ENCODE assay signal across 9 mouse cellular contexts in the genomic region with DNA sequence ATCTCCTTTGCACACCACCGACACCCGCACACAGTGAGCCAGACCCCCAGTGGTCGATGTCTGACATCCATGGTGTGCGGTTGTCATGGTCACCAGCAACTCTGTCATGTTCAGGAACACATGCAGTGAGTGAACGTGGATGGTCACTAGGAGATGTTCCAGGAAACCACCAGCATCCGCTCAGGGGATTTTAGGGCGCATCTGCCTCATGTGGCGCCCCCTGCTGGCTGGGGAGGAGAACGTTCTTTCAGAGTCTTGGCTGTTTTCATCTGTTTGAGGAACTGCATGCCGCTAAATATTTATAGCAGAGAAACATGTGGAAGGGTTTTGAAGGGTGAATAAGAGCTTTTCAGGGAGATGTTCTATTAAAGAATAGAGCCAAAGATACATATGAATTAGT.
DNase-seq lines count a peak whose midpoint lies in the region; ATAC-seq and TF ChIP-seq lines count a peak whose summit lies in the region.
"Had no signal": no experiment of that assay in that cellular context is flagged by ENCODE, and none has a peak within 500 bp of the region (broad histone marks: within the 10 kb centered on the region; RNA-seq: fewer than 3 reads in every experiment).

No protein-coding gene starts in this region.

- no peak overlapping the region for H3K9ac ChIP-seq in heart, postnatal 0 days (replicated peaks; ENCODE audit: low read depth, low read length)
- H3K9ac ChIP-seq in neural tube, embryonic 15.5 days (replicated peaks) = no peak overlapping the region
- H3K9ac ChIP-seq: limb, embryonic 12.5 days had no signal

- peak; percentile 38 for TF ChIP-seq CTCF in heart, postnatal 0 days (IDR thresholded peaks at IDR 0.05; ENCODE audit: low read depth)
- peak; percentile 57; the same call in 1 of the 2 replicates for TF ChIP-seq CTCF in small intestine, adult 2 months (IDR thresholded peaks at IDR 0.05; ENCODE audit: extremely low read depth, insufficient read length, insufficient replicate concordance, low read depth, low read length)

- no peak for DNase-seq in heart, postnatal 0 days (ENCODE audit: low spot score)
- no peak for DNase-seq in heart, postnatal 25 days (ENCODE audit: low spot score)
- DNase-seq in neural tube, embryonic 10.5 days (ENCODE audit: extremely low spot score, low spot score) = peak; percentile 41
- peak; percentile 68 to 70 for DNase-seq in cerebellum, postnatal 10 days
- no peak for DNase-seq in layer of hippocampus, adult 9-11 months

- H3K27ac ChIP-seq in heart, postnatal 0 days (ENCODE audit: low read depth) = no peak overlapping the region
- no peak overlapping the region for H3K27ac ChIP-seq in neural tube, embryonic 15.5 days (replicated peaks)
- H3K27ac ChIP-seq in small intestine, adult 2 months (ENCODE audit: insufficient read depth, low read depth, low read length) = no peak overlapping the region
- H3K27ac ChIP-seq: limb, embryonic 12.5 days had no signal

- peaks cover 50% of the 10 kb centered on the region for H3K27me3 ChIP-seq in heart, postnatal 0 days (ENCODE audit: control insufficient read depth, insufficient read depth, low read length)
- no peaks in the 10 kb centered on the region; the same call in 1 of the 2 replicates for H3K27me3 ChIP-seq in neural tube, embryonic 15.5 days (replicated peaks)
- no peaks in the 10 kb centered on the region; the same call in 1 of the 2 replicates for H3K27me3 ChIP-seq in small intestine, adult 2 months (ENCODE audit: control insufficient read depth, insufficient read depth, low read length)

- no peaks in the 10 kb centered on the region for H3K36me3 ChIP-seq in heart, postnatal 0 days (replicated peaks; ENCODE audit: control insufficient read depth, insufficient read depth, low read length)
- H3K36me3 ChIP-seq in neural tube, embryonic 15.5 days = no peaks in the 10 kb centered on the region
- H3K36me3 ChIP-seq in small intestine, adult 2 months (ENCODE audit: control insufficient read depth, insufficient read depth, low read length) = no peaks in the 10 kb centered on the region
- H3K36me3 ChIP-seq: limb, embryonic 12.5 days had no signal

- 46% methylated on average over 10 of the region's 10 CpGs for WGBS in heart, postnatal 0 days
- 62% methylated on average over 10 of the region's 10 CpGs for WGBS in neural tube, embryonic 15.5 days
- 53% methylated on average over 10 of the region's 10 CpGs for WGBS in small intestine, adult 2 months

- H3K4me1 ChIP-seq in heart, postnatal 0 days (ENCODE audit: control insufficient read depth, insufficient read depth) = no peaks in the 10 kb centered on the region
- peaks cover 24% of the 10 kb centered on the region for H3K4me1 ChIP-seq in neural tube, embryonic 15.5 days
- H3K4me1 ChIP-seq in small intestine, adult 2 months (ENCODE audit: control insufficient read depth, insufficient read depth, insufficient read length, low read length) = 0 out of 2 replicates have a peak, but pooled peaks cover 3% of the 10 kb centered on the region

- no peak for TF ChIP-seq POLR2A in small intestine, adult 2 months (IDR thresholded peaks at IDR 0.05; ENCODE audit: low read depth, low read length)

- ATAC-seq in heart, postnatal 0 days (ENCODE audit: insufficient read depth, low read depth) = no peak
- ATAC-seq in neural tube, embryonic 15.5 days (ENCODE audit: low FRiP score) = no peak
- no peak for ATAC-seq in megakaryocyte progenitor cell, adult 5-6 weeks (replicated peaks; ENCODE audit: poor library complexity)

- no peak overlapping the region for H3K4me3 ChIP-seq in heart, postnatal 0 days (ENCODE audit: low read depth, low read length)
- no peak overlapping the region for H3K4me3 ChIP-seq in neural tube, embryonic 15.5 days (replicated peaks)
- no peak overlapping the region for H3K4me3 ChIP-seq in small intestine, adult 2 months (ENCODE audit: low read depth, low read length)
- H3K4me3 ChIP-seq: limb, embryonic 12.5 days had no signal

- intact Hi-C loops in heart, postnatal 25 days (cut with DNase I) = no loop called here

- H3K4me2 ChIP-seq in heart, postnatal 0 days (ENCODE audit: low read depth, low read length) = no peak overlapping the region
- H3K4me2 ChIP-seq in neural tube, embryonic 15.5 days = no peak overlapping the region
- H3K4me2 ChIP-seq: limb, embryonic 12.5 days had no signal

- 0 out of 2 replicates have a peak, but pooled peaks cover 6% of the 10 kb centered on the region for H3K9me3 ChIP-seq in heart, postnatal 0 days (replicated peaks; ENCODE audit: control insufficient read depth, low read length)
- no peaks in the 10 kb centered on the region for H3K9me3 ChIP-seq in neural tube, embryonic 15.5 days (replicated peaks)
- H3K9me3 ChIP-seq: limb, embryonic 12.5 days had no signal

- no peak for TF ChIP-seq EP300 in heart, postnatal 0 days (IDR thresholded peaks at IDR 0.05; ENCODE audit: low read depth)

Comparison
In these comparisons a context has a peak if more than half of its experiments do, and no peak if none do; other contexts are left out.
1. DNase-seq: peak in neural tube, embryonic 10.5 days (single experiment) and cerebellum, postnatal 10 days (2 of 2); none in heart, postnatal 0 days (single experiment), heart, postnatal 25 days (single experiment) and layer of hippocampus, adult 9-11 months (single experiment).